Mouse (Mus musculus) retina, postnatal 1 day (tissue): ENCODE measurements around the gene Tmem131l.

Source experiments
- DNase-seq: peaks from one replicate; pipeline ENCODE4 v3.0.0-alpha.2; 2012

The Tmem131l gene

GRCm38 (mm10) chr3:83973339-83973738, 66.6 kb downstream of the Tmem131l start:
- DNase-seq: no peak

GRCm38 (mm10) chr3:83970629-83971028, 69.3 kb downstream of the Tmem131l start:
- no peak for DNase-seq

- DNase-seq: no peak
Observed at GRCm38 (mm10) chr3:83969081-83969480, 70.9 kb downstream of the Tmem131l start.

GRCm38 (mm10) chr3:83967791-83968190, 72.2 kb downstream of the Tmem131l start:
- DNase-seq: no peak

GRCm38 (mm10) chr3:83965333-83965732, 74.6 kb downstream of the Tmem131l start:
- DNase-seq: no peak

- DNase-seq: no peak
Observed at GRCm38 (mm10) chr3:83963705-83964104, 76.3 kb downstream of the Tmem131l start.

- no peak for DNase-seq
Observed at GRCm38 (mm10) chr3:83962571-83962970, 77.4 kb downstream of the Tmem131l start.

- DNase-seq: no peak
Observed at GRCm38 (mm10) chr3:83962076-83962475, 77.9 kb downstream of the Tmem131l start.

- DNase-seq: no peak
Observed at GRCm38 (mm10) chr3:83958951-83959681, 80.9 kb downstream of the Tmem131l start.

GRCm38 (mm10) chr3:83953879-83954278, 86.1 kb downstream of the Tmem131l start:
- no peak for DNase-seq

GRCm38 (mm10) chr3:83948801-83949200, 91.2 kb downstream of the Tmem131l start:
- DNase-seq: no peak

GRCm38 (mm10) chr3:83947476-83948245, 92.3 kb downstream of the Tmem131l start:
- no peak for DNase-seq

GRCm38 (mm10) chr3:83946848-83947247, 93.1 kb downstream of the Tmem131l start:
- DNase-seq: peak; percentile 22

GRCm38 (mm10) chr3:83943691-83944090, 96.3 kb downstream of the Tmem131l start:
- no peak for DNase-seq

- no peak for DNase-seq
Observed at GRCm38 (mm10) chr3:83943212-83943611, 96.8 kb downstream of the Tmem131l start.

GRCm38 (mm10) chr3:83941921-83942320, 98.1 kb downstream of the Tmem131l start:
- no peak for DNase-seq

GRCm38 (mm10) chr3:83938871-83939270, 101.1 kb downstream of the Tmem131l start:
- no peak for DNase-seq

GRCm38 (mm10) chr3:83934514-83934913, 105.5 kb downstream of the Tmem131l start:
- DNase-seq: no peak

- DNase-seq: peak; percentile 79
Observed at GRCm38 (mm10) chr3:83915768-83916496, 124.0 kb downstream of the Tmem131l start.

- DNase-seq: peak; percentile 57
Observed at GRCm38 (mm10) chr3:83915102-83915501, 124.9 kb downstream of the Tmem131l start.

- DNase-seq: no peak
Observed at GRCm38 (mm10) chr3:83910707-83911106, 129.3 kb downstream of the Tmem131l start.

GRCm38 (mm10) chr3:83906185-83906584, 133.8 kb downstream of the Tmem131l start:
- no peak for DNase-seq

GRCm38 (mm10) chr3:83905161-83905560, 134.8 kb downstream of the Tmem131l start:
- DNase-seq: peak; percentile 57
